Mouse (Mus musculus) bone marrow, adult 2 months (tissue): ENCODE results near the gene Gas6. TPM values are rescaled to one million over a fixed set of nuclear protein-coding genes. Genes with fewer than 3 reads are reported as not detected.

Source experiments
- H3K27ac ChIP-seq: fragments of 200-500 bp; 2 replicates; pipeline ENCODE4 v1.5.1; 2012; ENCODE audit warnings: low read depth, mild to moderate bottlenecking, control low read depth, inconsistent platforms, low read length; ENCODE audit not compliant: control insufficient read depth, poor library complexity, insufficient read depth
- H3K4me1 ChIP-seq: fragments of 200-500 bp; 2 replicates; pipeline ENCODE4 v1.6.1; 2011; ENCODE audit warnings: low read length; ENCODE audit not compliant: control insufficient read depth, insufficient read depth
- H3K4me3 ChIP-seq: fragments of 200-500 bp; replicated peaks from 2 replicates; pipeline ENCODE3; 2011; ENCODE audit warnings: mild to moderate bottlenecking, low read depth, low read length, control low read depth; ENCODE audit not compliant: control insufficient read depth
- CTCF ChIP-seq: fragments of 200-500 bp; IDR thresholded peaks from 2 replicates; pipeline ENCODE4 v1.5.1; 2011; ENCODE audit warnings: low read length, control low read depth; ENCODE audit not compliant: control insufficient read depth, insufficient read depth
- POLR2A ChIP-seq: fragments of 200-500 bp; IDR thresholded peaks from 2 replicates; pipeline ENCODE4 v1.6.1; 2011; ENCODE audit warnings: low read depth, mild to moderate bottlenecking, control low read depth, low read length, borderline replicate concordance; ENCODE audit not compliant: control insufficient read depth
- WGBS: fragments of 180-500 bp; shearing (Covaris S2); methylation state at CpG from one replicate; pipeline ENCODE4 v1.1.7; 2018; 5-methylcytosine and 5-hydroxymethylcytosine counted together
- polyA plus RNA-seq: library from polyadenylated mRNA; stranded (reverse); fragments of >200 nt; gene quantifications from 2 replicates; pipeline ENCODE4 v1.2.4, GENCODE M21; 2011; ENCODE audit warnings: low replicate concordance; ENCODE audit not compliant: missing spikeins, insufficient read depth, insufficient read length

The Gas6 gene
- 33.7 and 50.8 TPM in 2 replicates for polyA plus RNA-seq

DNA sequence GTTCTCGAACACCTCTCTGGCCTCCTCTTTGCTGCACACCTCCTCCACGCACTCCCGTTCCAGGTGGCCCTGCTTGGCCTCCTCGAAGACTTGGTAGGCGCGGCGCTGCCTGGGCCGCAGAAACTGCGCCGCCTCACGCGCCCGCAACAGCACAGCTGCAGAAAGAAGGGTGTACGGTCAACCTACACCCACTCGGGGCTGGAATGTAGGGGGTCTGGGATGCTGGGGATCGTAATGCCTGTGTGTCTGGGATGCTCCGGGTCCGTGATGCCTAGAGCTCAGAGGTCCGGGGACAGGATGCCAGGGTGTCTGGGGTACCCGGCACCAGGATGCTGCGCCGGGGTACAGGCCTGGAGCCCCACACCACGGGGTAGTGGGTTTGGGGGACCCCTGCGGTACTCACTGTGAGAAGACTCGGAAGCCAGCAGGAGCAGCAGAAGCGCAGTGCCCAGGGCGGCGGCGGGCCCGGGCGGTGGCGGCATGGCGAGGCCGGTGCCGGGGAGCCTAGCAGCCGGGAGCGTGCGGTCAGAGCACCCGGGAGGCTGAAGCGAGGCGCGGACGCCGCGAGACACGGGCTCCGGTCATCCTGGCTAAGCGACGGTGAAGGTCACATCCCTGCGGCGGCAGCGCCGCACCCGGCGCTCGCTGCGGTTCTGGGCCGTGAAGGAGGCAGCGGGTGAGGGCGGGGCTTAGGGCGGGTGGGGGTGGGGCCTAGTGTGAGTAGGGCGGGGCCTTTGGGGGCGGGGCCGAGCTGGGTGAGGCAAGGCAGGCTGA is at the start of gene Gas6:
TSS of gene Gas6 (minus strand) at position 633 of the 774 bp plus-strand sequence.
- 2% methylated on average over 64 of the region's 64 CpGs for WGBS
- Histone ChIP-seq H3K27ac (peak within 1 kb of the TSS; percentile 1; the same call in 1 of the 2 replicates), H3K4me1 (no peaks in the 10 kb centered on the region), H3K4me3 (no peak within 1 kb of the TSS)
- no peak for TF ChIP-seq POLR2A
- TF ChIP-seq CTCF, result no peak

- 84% methylated on average over 5 of the region's 5 CpGs for WGBS
- TF ChIP-seq POLR2A (no peak), CTCF (no peak)
- no peak overlapping the region for H3K27ac ChIP-seq
- H3K4me3 ChIP-seq, result no peak overlapping the region
- no peaks in the 10 kb centered on the region for H3K4me1 ChIP-seq
Measured at GRCm38 (mm10) chr8:13541526-13541925, 47.2 kb upstream of the Gas6 start.

DNA sequence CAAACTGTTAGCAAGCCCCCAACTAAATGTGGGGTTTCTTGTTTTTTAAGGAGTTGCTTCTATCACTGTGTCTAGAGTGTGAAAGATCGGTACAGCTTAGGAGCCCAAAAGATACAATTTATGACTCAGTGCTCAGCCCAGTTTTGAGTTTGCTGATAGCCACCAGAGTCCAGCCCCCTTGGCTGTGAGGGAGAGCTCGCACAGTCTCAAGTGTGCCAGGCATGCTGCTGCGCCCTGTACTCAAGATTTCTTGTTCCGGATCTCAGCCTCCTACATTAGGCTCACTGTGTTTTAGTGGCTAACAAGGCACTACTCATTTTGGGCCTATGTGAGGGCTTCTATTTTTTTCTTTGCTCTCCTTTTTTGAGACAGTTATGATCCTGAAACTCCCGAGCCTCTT is 45.8 kb upstream of the Gas6 start:
- H3K27ac ChIP-seq, result no peak overlapping the region
- H3K4me3 ChIP-seq, result no peak overlapping the region
- H3K4me1 ChIP-seq, result no peaks in the 10 kb centered on the region
- TF ChIP-seq POLR2A (no peak), CTCF (no peak)
- WGBS, result 78% methylated on average over 5 of the region's 5 CpGs

DNA sequence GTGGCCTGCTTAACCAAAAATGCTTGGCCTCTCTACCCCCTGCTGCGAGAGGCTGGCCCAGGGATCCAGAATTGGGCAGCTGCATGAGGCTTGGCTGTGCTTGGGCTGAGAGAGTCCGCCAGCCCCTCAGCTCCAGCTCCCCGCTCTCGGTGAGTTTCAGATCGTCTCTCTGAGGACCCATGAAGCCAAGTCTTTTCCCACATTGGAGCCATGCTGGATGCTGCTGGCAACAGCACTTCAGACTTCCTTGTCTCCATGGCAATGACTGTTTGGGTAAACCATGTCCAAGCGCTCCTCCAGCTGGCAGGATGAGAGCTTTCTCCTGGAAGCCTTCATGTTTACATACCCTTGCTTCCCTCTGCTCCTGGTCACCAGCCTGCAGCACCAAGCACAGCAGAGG is 44.5 kb upstream of the Gas6 start:
- Histone ChIP-seq H3K4me3 (no peak overlapping the region), H3K27ac (no peak overlapping the region), H3K4me1 (no peaks in the 10 kb centered on the region)
- TF ChIP-seq CTCF (no peak), POLR2A (no peak)
- 82% methylated on average over 6 of the region's 6 CpGs for WGBS

DNA sequence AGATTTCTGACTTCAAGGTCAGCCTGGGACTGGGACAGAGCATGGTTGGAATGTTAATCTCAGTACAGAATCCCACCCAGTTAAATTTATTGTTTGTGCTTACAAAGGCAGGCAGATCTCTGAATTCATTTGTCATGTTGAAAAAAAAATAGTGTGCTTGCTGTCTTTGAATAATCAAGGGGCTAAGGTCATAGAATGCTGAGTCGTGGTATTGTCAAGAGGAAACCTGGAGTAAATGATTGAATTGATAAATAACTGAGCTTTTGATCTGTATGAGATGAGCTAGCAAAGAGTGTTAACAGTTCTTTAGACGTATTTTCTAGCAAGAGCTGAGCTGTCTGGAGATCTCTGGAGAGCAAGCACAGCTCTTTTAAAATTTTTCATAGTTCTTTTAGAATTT is 42.8 kb upstream of the Gas6 start:
- H3K4me1 ChIP-seq, result no peaks in the 10 kb centered on the region
- WGBS, result 62% methylated on average over 2 of the region's 2 CpGs
- H3K4me3 ChIP-seq, result no peak overlapping the region
- TF ChIP-seq CTCF (no peak), POLR2A (no peak)
- H3K27ac ChIP-seq, result no peak overlapping the region

GRCm38 (mm10) chr8:13533123-13533522 is 38.8 kb upstream of the Gas6 start:
- Histone ChIP-seq H3K4me3 (no peak overlapping the region), H3K4me1 (no peaks in the 10 kb centered on the region; the same call in 1 of the 2 replicates), H3K27ac (no peak overlapping the region)
- WGBS, result 73% methylated on average over 8 of the region's 8 CpGs
- no peak for TF ChIP-seq POLR2A
- TF ChIP-seq CTCF, result no peak

GRCm38 (mm10) chr8:13531602-13532171 is 37.4 kb upstream of the Gas6 start:
- no peaks in the 10 kb centered on the region; the same call in 1 of the 2 replicates for H3K4me1 ChIP-seq
- TF ChIP-seq POLR2A (no peak), CTCF (no peak)
- H3K27ac ChIP-seq, result no peak overlapping the region
- WGBS, result 26% methylated on average over 9 of the region's 9 CpGs
- no peak overlapping the region for H3K4me3 ChIP-seq

DNA sequence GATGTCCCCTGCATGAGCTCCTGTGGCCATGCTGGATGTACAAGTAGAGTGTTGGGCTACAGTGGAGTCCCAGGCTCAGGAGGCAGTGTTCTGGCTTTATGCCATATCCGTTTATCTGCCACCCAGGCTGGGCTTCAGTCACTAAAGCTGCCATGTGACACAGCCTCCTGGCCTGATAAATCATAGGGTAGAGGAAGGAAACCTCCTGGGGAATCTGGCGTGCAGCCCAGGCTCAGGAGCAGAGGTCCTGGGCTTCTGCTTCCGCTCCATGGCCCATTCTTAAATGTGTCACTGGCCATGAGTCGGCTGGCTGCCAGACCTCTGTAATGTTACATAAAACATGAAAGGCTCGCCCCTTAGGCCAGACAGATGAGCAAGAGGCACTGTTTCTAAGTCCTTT is 36.7 kb upstream of the Gas6 start:
- Histone ChIP-seq H3K4me3 (no peak overlapping the region), H3K4me1 (no peaks in the 10 kb centered on the region; the same call in 1 of the 2 replicates), H3K27ac (no peak overlapping the region)
- TF ChIP-seq POLR2A, result no peak
- no peak for TF ChIP-seq CTCF
- whole genome bisulfite sequencing, result under 1% methylated on average over 5 of the region's 5 CpGs

DNA sequence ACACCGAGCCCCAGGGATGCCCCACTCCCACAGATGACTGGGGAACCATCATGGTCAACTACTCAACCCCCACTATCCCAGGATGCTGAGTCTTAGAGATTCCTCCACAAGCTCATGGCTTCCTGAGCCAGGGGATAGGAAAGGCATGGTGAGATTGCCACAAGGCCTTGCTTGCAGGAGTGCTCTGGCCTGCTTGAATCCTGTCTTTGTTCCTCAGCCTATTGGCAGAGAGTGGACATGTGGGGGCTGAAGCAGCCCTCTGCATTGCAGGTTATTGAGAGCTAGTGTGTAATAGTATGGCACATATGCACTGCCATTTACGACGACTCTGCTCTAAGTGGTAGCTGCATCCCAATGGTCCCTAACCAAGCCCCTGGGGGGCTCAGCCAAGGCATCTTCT is 36.1 kb upstream of the Gas6 start:
- Histone ChIP-seq H3K4me3 (no peak overlapping the region), H3K4me1 (no peaks in the 10 kb centered on the region; the same call in 1 of the 2 replicates), H3K27ac (no peak overlapping the region)
- 62% methylated on average over 3 of the region's 3 CpGs for WGBS
- TF ChIP-seq POLR2A (no peak), CTCF (no peak)
